Mouse (Mus musculus) right cerebral cortex, postnatal 4 days (tissue): ENCODE results near the gene Fdxacb1.

ENCODE experiments used
- DNase-seq: peaks from one replicate; pipeline ENCODE4 v3.0.0-alpha.2; 2022

Gene Fdxacb1

GRCm38 (mm10) chr9:50809146-50809545 is 41.1 kb downstream of the Fdxacb1 start:
- DNase-seq: no peak

DNA sequence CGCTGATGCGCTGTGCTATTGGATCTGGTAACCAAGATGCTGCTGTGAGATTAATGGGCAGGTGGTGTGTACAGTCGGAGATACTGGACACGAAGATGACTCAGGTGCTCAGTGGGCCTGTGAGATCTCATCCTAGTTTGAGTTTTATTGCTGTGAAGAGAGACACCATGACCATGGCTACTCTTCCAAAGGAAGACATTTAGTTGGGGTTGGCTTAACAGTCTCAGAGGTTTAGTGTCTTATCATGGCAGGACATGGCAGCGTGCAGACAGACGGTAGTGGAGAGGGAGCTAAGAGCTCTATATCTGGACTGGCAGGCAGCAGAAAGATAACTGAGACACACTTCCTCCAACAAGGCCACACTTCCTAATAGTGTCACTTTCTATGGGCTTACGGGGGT is 43.2 kb downstream of the Fdxacb1 start:
- DNase-seq: no peak

- DNase-seq: no peak
These were observed 43.7 kb downstream of the Fdxacb1 start for GRCm38 (mm10) chr9:50811746-50812145.

DNA sequence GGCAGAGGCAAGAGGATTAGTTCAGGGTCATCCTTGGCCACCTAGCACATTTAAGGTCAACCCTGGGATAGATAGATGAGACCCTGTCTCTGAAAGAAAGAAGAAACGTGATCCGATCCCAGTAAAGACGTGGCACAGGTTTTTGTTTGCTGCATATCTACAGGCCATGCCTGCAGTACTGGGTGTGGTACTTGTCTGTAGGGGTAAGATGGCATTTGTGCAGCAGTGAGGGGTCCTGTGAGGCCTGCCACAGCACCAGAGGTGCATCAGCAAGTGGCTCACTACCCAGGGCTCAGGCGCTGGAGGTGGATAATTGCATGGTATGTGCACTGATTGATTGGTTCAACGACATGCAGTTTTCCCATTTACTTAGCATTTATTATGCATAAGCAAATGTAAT is 45.8 kb downstream of the Fdxacb1 start:
- DNase-seq: no peak

DNA sequence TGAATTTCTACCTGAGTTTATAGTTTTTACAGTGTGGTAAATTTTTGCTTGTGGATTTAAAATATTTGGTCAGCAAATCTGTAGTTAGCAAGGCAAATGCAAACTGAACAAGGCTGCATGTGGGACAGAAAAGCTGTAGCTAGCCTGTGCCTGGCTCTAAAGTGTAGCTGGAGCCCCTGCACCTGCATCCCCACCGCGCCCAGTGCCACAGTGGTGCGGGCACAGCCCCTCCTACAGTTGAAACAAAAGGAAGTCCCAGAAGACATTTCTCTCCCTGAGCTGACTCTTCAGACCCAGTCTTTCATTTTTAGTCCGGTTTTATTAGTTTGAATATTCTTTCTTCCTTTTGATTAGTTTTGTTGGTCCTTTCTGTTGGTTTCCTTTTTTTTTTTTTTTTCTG is 47.6 kb downstream of the Fdxacb1 start:
- DNase-seq: no peak

DNA sequence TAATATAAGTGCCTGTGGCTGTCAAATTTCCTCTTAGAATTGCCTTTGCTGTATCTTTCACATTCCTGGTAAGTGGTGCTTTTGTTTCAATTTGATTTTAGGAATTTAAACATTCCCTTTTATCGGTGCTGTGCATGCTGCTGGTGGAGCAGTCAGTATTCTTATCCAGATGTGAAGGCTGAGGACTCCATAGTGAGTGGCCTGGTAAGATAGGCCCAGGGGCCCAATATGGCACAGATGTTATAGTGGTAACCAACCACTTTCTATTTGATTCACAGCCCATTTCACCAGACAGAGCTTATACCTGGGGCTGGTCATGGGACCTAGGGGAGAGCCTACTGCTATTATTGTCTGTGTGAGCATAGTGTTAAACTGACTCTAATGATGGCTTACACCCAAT is 48.5 kb downstream of the Fdxacb1 start:
- DNase-seq: no peak

- no peak for DNase-seq
These were observed 50.0 kb downstream of the Fdxacb1 start for GRCm38 (mm10) chr9:50818050-50818449.

DNA sequence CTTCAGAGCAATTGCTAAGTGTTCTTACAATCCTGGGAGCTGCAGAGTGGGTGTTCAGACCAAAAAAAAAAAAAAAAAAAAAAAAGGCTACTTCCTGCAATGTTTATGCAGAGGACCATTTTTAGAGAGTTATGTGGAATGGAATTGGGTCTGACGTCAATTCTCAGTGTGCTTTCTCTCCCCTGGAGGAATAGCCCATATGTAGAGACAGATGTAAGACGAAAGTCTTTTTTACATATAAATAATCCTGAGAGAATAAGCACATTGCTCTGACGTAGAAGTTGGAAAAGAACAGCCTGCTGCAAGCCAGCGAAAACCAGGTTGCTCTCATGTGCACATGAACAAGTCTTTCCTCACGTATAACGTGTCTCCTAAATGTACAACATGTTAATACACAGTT is 51.7 kb downstream of the Fdxacb1 start:
- DNase-seq: no peak

GRCm38 (mm10) chr9:50821651-50822050 is 53.6 kb downstream of the Fdxacb1 start:
- DNase-seq: no peak

DNA sequence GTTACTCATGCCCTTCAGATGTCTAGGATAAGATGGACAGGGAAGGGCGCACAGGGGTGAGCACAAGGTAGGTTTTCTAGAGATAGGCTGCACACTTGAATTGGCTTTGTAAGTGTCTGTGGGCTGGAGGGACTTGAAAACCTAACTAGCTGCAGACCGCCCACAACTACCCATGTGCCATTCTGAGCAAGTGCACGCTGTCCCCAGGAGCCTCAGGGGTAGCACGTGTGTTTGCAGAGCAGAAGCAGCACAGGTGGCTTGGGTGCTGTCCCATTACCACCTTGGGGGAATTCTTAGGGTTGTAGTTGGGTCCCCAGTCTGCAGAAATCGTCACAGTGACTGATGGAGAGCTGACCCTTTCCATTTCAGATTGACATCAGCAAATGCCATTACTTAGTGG is 54.2 kb downstream of the Fdxacb1 start:
- DNase-seq: no peak
